Mouse (Mus musculus) ES-Bruce4 (cell line): Measurements from ENCODE around the gene Cdh23. TPM values are rescaled to one million over a fixed set of nuclear protein-coding genes. Genes with fewer than 3 reads are reported as not detected.

ENCODE experiments used
- H3K27ac ChIP-seq: 2 replicates; pipeline ENCODE4 v1.5.1; 2012; ENCODE audit warnings: low read length, inconsistent platforms; ENCODE audit not compliant: insufficient read depth
- H3K27me3 ChIP-seq: 2 replicates; pipeline ENCODE4 v1.6.1; 2012; ENCODE audit warnings: mild to moderate bottlenecking, low read length, inconsistent platforms; ENCODE audit not compliant: control insufficient read depth, poor library complexity, insufficient read depth, severe bottlenecking
- H3K36me3 ChIP-seq: 2 replicates; pipeline ENCODE4 v1.6.1; 2012; ENCODE audit warnings: inconsistent platforms, mild to moderate bottlenecking, low read length, moderate library complexity; ENCODE audit not compliant: control insufficient read depth, poor library complexity, insufficient read depth, severe bottlenecking
- H3K4me1 ChIP-seq: one replicate; pipeline ENCODE4 v1.8.1; 2011; ENCODE audit warnings: low read length; ENCODE audit not compliant: control insufficient read depth, insufficient read depth
- H3K4me3 ChIP-seq: 2 replicates; pipeline ENCODE4 v1.5.1; 2011; ENCODE audit warnings: low read depth, mild to moderate bottlenecking, low read length
- H3K9ac ChIP-seq: 2 replicates; pipeline ENCODE4 v1.6.1; 2012; ENCODE audit warnings: low read depth, mild to moderate bottlenecking, inconsistent platforms; ENCODE audit not compliant: poor library complexity, severe bottlenecking
- H3K9me3 ChIP-seq: replicated peaks from 2 replicates; pipeline ENCODE4 v1.6.1; 2012; ENCODE audit warnings: mild to moderate bottlenecking, low read length, inconsistent platforms; ENCODE audit not compliant: control insufficient read depth, poor library complexity, insufficient read depth, severe bottlenecking
- CTCF ChIP-seq: IDR thresholded peaks from one replicate; pipeline ENCODE4 v1.8.1; 2011; ENCODE audit warnings: low read depth, low read length
- EP300 ChIP-seq: IDR thresholded peaks from 2 replicates; pipeline ENCODE4 v1.6.1; 2011; ENCODE audit warnings: low read depth, low read length; ENCODE audit not compliant: insufficient read depth
- POLR2A ChIP-seq: IDR thresholded peaks from one replicate; pipeline ENCODE4 v1.8.1; 2011; ENCODE audit warnings: low read length; ENCODE audit not compliant: insufficient read depth
- polyA plus RNA-seq: library from polyadenylated mRNA; stranded (reverse); fragments of >200 nt; gene quantifications from 2 replicates; pipeline ENCODE4 v1.2.4, GENCODE M21; 2011; ENCODE audit warnings: low read depth; ENCODE audit not compliant: missing spikeins, insufficient read depth, insufficient read length

Cdh23 gene
- polyA plus RNA-seq, 1 experiment = 0.33 TPM

DNA sequence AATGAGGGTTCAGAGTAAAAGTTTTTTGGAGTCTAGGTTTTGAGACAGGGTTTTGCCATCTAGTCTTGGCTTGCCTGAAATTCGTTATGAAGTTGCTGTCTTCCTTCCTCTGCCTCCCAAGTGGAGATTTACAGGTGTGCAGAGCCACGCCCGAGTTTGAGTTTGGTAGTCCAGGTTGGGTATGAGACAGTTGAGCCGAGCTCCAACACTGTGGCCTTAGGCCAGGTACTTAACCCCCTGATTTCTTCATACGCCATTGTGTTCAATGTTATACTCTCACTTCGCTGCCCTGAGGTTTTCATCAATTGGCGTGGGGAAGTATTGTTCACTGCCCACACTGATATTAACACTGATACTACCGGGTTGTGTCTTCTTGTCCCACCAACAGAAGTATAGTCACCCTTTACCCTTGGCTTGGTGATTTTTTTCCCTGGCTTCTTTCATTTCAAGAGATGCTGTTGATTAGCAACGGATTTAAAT is 414.7 kb downstream of the Cdh23 start:
- Histone ChIP-seq H3K36me3 (no peaks in the 10 kb centered on the region), H3K27ac (no peak overlapping the region), H3K27me3 (no peaks in the 10 kb centered on the region), H3K4me1 (peaks cover 4% of the 10 kb centered on the region), H3K9me3 (no peaks in the 10 kb centered on the region), H3K9ac (no peak overlapping the region), H3K4me3 (no peak overlapping the region)
- no peak for TF ChIP-seq EP300
- TF ChIP-seq CTCF = no peak
- no peak for TF ChIP-seq POLR2A

DNA sequence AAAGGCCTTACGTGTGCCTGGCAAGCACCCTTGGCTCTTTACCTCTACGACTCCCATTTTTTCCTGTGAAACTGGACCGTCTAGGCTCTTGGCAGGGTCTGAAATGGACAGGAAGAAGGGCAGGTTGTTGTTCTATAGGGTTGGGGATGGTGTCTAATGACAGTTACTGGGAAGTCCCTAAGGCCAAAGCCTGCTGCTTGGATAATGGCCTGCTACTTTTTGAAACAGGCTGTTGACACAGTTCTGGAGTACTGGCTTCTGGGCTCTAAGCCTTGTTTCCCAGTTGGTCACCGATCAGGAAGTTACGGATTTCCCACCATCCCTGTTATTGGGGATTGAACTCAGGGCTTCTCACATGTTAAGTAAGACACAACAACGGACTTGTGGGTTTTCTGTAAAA is 415.9 kb downstream of the Cdh23 start:
- no peak overlapping the region for H3K4me3 ChIP-seq
- H3K36me3 ChIP-seq = no peaks in the 10 kb centered on the region
- H3K27me3 ChIP-seq = no peaks in the 10 kb centered on the region
- H3K4me1 ChIP-seq = peaks cover 4% of the 10 kb centered on the region
- H3K27ac ChIP-seq = no peak overlapping the region
- H3K9me3 ChIP-seq = no peaks in the 10 kb centered on the region
- TF ChIP-seq POLR2A = no peak
- TF ChIP-seq CTCF = no peak
- no peak for TF ChIP-seq EP300
- no peak overlapping the region for H3K9ac ChIP-seq

DNA sequence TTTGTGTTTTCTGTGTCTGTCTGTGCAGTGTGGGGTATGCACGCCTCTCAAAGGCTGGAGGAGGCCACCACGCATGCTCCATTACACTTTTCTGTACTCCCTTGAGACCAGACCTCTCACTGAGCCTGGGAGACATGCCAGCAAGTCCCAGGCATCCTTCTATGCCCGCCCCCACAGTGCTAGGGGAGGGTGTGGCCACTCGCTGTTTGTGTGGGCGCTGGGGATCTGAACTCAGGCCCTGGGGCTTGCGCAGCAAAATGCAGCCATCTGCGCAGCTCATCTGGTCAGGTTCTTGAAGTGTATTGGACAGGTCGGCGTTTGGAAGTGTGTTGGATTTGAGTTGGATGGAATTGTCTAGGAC is 416.4 kb downstream of the Cdh23 start:
- no peaks in the 10 kb centered on the region for H3K9me3 ChIP-seq
- TF ChIP-seq EP300 = no peak
- no peak for TF ChIP-seq POLR2A
- TF ChIP-seq CTCF = no peak
- H3K9ac ChIP-seq = no peak overlapping the region
- H3K4me1 ChIP-seq = peaks cover 4% of the 10 kb centered on the region
- H3K27ac ChIP-seq = no peak overlapping the region
- H3K36me3 ChIP-seq = no peaks in the 10 kb centered on the region
- H3K27me3 ChIP-seq = no peaks in the 10 kb centered on the region
- H3K4me3 ChIP-seq = no peak overlapping the region

DNA sequence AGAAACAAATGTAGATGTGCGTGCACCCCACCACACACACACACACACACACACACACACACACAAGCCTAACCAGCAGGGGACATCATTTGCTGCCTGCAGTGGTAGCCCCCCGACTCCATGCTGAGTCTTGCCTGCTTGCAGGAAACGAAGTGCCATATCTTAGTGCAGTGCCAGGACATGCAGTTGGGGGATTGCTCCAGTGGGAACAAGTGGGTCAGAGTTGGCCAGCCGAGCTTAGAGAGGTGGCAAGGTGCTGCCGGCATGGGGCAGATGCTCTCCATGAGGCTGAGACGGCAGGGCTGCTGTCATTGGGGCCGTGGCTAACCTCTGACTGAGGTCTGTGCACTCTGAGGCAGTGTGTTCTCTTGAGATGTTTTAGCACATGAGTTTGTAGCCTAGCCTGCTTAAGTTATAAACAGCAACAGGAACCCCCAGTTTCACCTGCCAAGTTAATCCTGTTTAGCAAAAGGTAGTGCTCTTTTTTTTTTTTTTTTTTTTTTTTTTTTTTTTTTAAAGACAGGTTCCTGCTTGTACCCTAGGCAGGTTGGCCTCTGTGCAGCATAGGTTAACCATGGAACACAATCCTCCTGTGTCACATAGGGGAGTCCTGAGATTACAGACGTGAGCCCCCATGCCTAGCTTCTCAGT is 416.9 kb downstream of the Cdh23 start:
- Histone ChIP-seq H3K27ac (no peak overlapping the region), H3K9ac (no peak overlapping the region)

DNA sequence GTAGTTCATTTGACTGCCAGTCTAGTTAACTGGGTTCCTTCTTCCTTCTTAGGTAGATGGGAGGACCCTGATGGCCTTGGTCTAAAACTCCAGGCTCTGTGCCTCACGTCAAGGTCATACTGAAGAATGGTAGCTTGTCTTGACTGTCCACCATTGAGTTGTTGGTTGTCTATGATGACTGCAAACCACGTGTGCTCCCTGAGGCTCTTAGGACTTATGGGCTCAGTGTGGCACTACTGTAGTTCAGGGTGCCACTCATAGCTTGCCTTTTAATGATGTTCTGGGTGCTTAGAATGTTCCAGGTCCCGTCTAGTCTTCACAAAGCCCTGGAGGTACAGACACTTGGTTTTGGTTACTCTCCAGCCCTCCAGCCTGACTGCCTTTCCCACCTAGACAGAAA is 417.5 kb downstream of the Cdh23 start:
- Histone ChIP-seq H3K36me3 (no peaks in the 10 kb centered on the region), H3K27me3 (no peaks in the 10 kb centered on the region), H3K9ac (no peak overlapping the region), H3K9me3 (no peaks in the 10 kb centered on the region), H3K4me3 (no peak overlapping the region), H3K27ac (no peak overlapping the region), H3K4me1 (peaks cover 4% of the 10 kb centered on the region)
- TF ChIP-seq EP300 (no peak), POLR2A (no peak), CTCF (no peak)

More for the DNA sequence above, 416.9 kb downstream of the Cdh23 start:
- no peak for TF ChIP-seq CTCF
- Histone ChIP-seq H3K36me3 (no peaks in the 10 kb centered on the region), H3K4me1 (peaks cover 4% of the 10 kb centered on the region), H3K9me3 (no peaks in the 10 kb centered on the region), H3K27me3 (no peaks in the 10 kb centered on the region), H3K4me3 (no peak overlapping the region)

DNA sequence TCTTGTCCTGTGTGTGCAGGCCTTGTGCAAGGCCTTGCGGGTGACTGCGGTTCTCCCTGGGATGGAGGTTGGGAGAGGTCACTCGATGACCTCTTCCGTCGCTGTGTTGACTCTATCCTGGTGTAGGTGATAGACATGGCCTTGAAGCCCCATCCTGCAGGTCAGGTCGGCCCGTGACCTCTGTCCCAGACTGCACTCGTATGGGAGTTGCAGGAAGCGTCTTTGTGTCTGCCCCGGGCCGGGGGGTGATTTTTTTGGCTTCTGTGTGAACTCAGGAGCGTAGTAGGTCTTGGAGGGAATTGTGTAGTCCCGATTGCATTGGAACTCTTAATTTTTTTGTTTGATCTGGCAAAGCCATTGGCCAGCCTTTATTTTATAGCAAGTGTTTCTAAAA is 418.3 kb downstream of the Cdh23 start:
- Histone ChIP-seq H3K27me3 (no peaks in the 10 kb centered on the region), H3K36me3 (no peaks in the 10 kb centered on the region), H3K4me3 (peak overlapping the region; percentile 88), H3K9me3 (no peaks in the 10 kb centered on the region), H3K4me1 (peaks cover 4% of the 10 kb centered on the region), H3K9ac (peak overlapping the region; percentile 50), H3K27ac (0 out of 2 replicates have a peak overlapping the region, but pooled peaks have one; percentile 13)
- no peak for TF ChIP-seq EP300
- TF ChIP-seq CTCF = no peak
- no peak for TF ChIP-seq POLR2A
